Mouse (Mus musculus): ENCODE data around the gene Rassf7. TPM values are rescaled to one million over a fixed set of nuclear protein-coding genes. Genes with fewer than 3 reads are reported as not detected.

Gene Rassf7
- total and polyA plus RNA-seq, 3 experiments, result 4.1 to 11.6 (median 8.1) TPM

DNA sequence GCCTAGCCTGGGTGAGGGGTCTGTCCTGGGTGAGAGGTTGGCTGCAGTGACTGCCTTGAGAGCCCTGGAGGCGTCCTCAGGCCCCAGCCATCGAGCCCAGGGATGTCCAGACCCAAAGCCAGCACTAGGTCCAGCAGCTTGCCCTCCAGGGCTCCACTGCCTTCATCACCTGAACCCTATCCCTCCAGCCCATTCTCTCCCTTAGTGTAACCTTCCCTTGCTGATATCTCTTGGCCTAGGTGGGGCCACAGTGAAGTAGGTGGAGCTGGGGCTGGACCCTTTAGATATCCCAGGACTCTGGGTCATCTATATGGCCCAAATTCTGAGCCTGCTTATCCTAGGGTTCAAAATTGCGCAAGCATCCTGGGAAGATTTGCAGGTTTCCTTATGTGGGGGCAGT lies 6.1 kb upstream of the Rassf7 start:
- no peaks in the 10 kb centered on the region for H3K79me2 ChIP-seq (replicated peaks; ENCODE audit: control insufficient read depth, extremely low read depth, insufficient read depth, poor library complexity, severe bottlenecking)
- DNase-seq (ENCODE audit: extremely low read depth), result no peak
- H3K4me1 ChIP-seq (ENCODE audit: control insufficient read depth in 1 of 2, insufficient read depth in 2 of 2), result 0 out of 4 replicates have a peak, but pooled peaks cover 0 to under 1% of the 10 kb centered on the region in 2 experiments
- H3K36me3 ChIP-seq (replicated peaks in 1 of 2; ENCODE audit: control insufficient read depth in 1 of 2, insufficient read depth in 1 of 2, low read length in 1 of 2), result no peaks in the 10 kb centered on the region
- TF ChIP-seq CHD1 (IDR thresholded peaks at IDR 0.05; ENCODE audit: low read depth, low read length), result no peak
- no peak for TF ChIP-seq RCOR1 (conservative IDR thresholded peaks at IDR 0.05; ENCODE audit: low read depth, low read length)
- no peak for TF ChIP-seq ZC3H11A (IDR thresholded peaks at IDR 0.05; ENCODE audit: low read depth, low read length)
- TF ChIP-seq EP300 (IDR thresholded peaks at IDR 0.05; ENCODE audit: low read length), result no peak
- no peak for TF ChIP-seq CTCF (conservative IDR thresholded peaks at IDR 0.05 in 1 of 2, IDR thresholded peaks at IDR 0.05 in 1 of 2; ENCODE audit: low read depth in 2 of 2, low read length in 2 of 2)
- TF ChIP-seq POLR2AphosphoS2 (IDR thresholded peaks at IDR 0.05; ENCODE audit: low read depth, low read length), result no peak
- no peak for TF ChIP-seq SIN3A (IDR thresholded peaks at IDR 0.05; ENCODE audit: low read length)
- TF ChIP-seq MXI1 (IDR thresholded peaks at IDR 0.05; ENCODE audit: low read depth, low read length), result no peak
- no peak for TF ChIP-seq POLR2A (IDR thresholded peaks at IDR 0.05; ENCODE audit: low read depth, low read length)
- TF ChIP-seq GABPA (IDR thresholded peaks at IDR 0.05; ENCODE audit: insufficient replicate concordance, low read depth, low read length), result no peak
- no peak for TF ChIP-seq ZMIZ1 (IDR thresholded peaks at IDR 0.05; ENCODE audit: low read depth, low read length)
- no peak for TF ChIP-seq ZNF384 (IDR thresholded peaks at IDR 0.05; ENCODE audit: low read depth, low read length)
- no peak for TF ChIP-seq ETS1 (conservative IDR thresholded peaks at IDR 0.05; ENCODE audit: low read depth, low read length)
- no peak for TF ChIP-seq MAZ (IDR thresholded peaks at IDR 0.05; ENCODE audit: low read depth, low read length)
- TF ChIP-seq BHLHE40 (IDR thresholded peaks at IDR 0.05; ENCODE audit: low read depth, low read length), result no peak
- TF ChIP-seq IRF4 (IDR thresholded peaks at IDR 0.05; ENCODE audit: low read depth, low read length), result no peak
- TF ChIP-seq MAX (IDR thresholded peaks at IDR 0.05; ENCODE audit: low read length), result no peak
- no peak for TF ChIP-seq USF2 (conservative IDR thresholded peaks at IDR 0.05; ENCODE audit: low read depth, low read length)
- TF ChIP-seq MYC (IDR thresholded peaks at IDR 0.05; ENCODE audit: low read depth, low read length), result no peak
- no peak overlapping the region for H3K9ac ChIP-seq (ENCODE audit: insufficient read depth, low read depth)
- dilution Hi-C loops (cut with MboI; ENCODE audit: extremely low pct_ligation_motif_present, extremely low pct_unique_long_range_greater_than_20kb, low sequenced_read_pairs) (no loop called here), in situ Hi-C loops (cut with MboI; ENCODE audit: low pct_ligation_motif_present, low pct_unique_long_range_greater_than_20kb, low sequenced_read_pairs) (no loop called here)
- no peak overlapping the region for H3K4me2 ChIP-seq (ENCODE audit: insufficient read depth, low read depth, poor library complexity, severe bottlenecking)
- no peak overlapping the region for H3K27ac ChIP-seq (ENCODE audit: insufficient read depth, low read depth)
- H3K27me3 ChIP-seq (replicated peaks), result peaks cover 44% of the 10 kb centered on the region
- no peak overlapping the region for H3K4me3 ChIP-seq (replicated peaks in 1 of 3; ENCODE audit: low read depth in 2 of 3, low read length in 2 of 3, poor library complexity in 1 of 3)
- no peaks in the 10 kb centered on the region for H3K9me3 ChIP-seq (replicated peaks; ENCODE audit: low read length)

- Histone ChIP-seq H3K4me2 (ENCODE audit: insufficient read depth, low read depth, poor library complexity, severe bottlenecking) (no peak overlapping the region), H3K27me3 (replicated peaks) (peaks cover 44% of the 10 kb centered on the region), H3K27ac (ENCODE audit: insufficient read depth, low read depth) (no peak overlapping the region), H3K4me3 (replicated peaks in 1 of 3; ENCODE audit: low read depth in 2 of 3, low read length in 2 of 3, poor library complexity in 1 of 3) (no peak overlapping the region), H3K4me1 (ENCODE audit: control insufficient read depth in 1 of 2, insufficient read depth in 2 of 2) (peaks cover 3 to 5% of the 10 kb centered on the region in 2 experiments), H3K9ac (ENCODE audit: insufficient read depth, low read depth) (no peak overlapping the region), H3K79me2 (replicated peaks; ENCODE audit: control insufficient read depth, extremely low read depth, insufficient read depth, poor library complexity, severe bottlenecking) (no peaks in the 10 kb centered on the region), H3K9me3 (replicated peaks; ENCODE audit: low read length) (no peaks in the 10 kb centered on the region), H3K36me3 (replicated peaks in 1 of 2; ENCODE audit: control insufficient read depth in 1 of 2, insufficient read depth in 1 of 2, low read length in 1 of 2) (no peaks in the 10 kb centered on the region)
- DNase-seq (ENCODE audit: extremely low read depth), result no peak
- dilution Hi-C loops (cut with MboI; ENCODE audit: extremely low pct_ligation_motif_present, extremely low pct_unique_long_range_greater_than_20kb, low sequenced_read_pairs), result no loop called here
- in situ Hi-C loops (cut with MboI; ENCODE audit: low pct_ligation_motif_present, low pct_unique_long_range_greater_than_20kb, low sequenced_read_pairs), result no loop called here
- no peak for TF ChIP-seq POLR2A (IDR thresholded peaks at IDR 0.05; ENCODE audit: low read depth, low read length)
- no peak for TF ChIP-seq UBTF (IDR thresholded peaks at IDR 0.05; ENCODE audit: low read depth, low read length)
- TF ChIP-seq ELF1 (IDR thresholded peaks at IDR 0.05; ENCODE audit: low read depth, low read length), result no peak
- TF ChIP-seq USF2 (conservative IDR thresholded peaks at IDR 0.05; ENCODE audit: low read depth, low read length), result no peak
- TF ChIP-seq JUN (IDR thresholded peaks at IDR 0.05; ENCODE audit: insufficient read depth, low read depth, low read length), result no peak
These were observed 5.5 kb upstream of the Rassf7 start for GRCm38 (mm10) chr7:141210137-141210536.

Data from CH12.LX (cell line).